Mouse (Mus musculus): ENCODE measurements around the gene Hilpda. TPM values are rescaled to one million over a fixed set of nuclear protein-coding genes. Genes with fewer than 3 reads are reported as not detected.

The Hilpda gene
- polyA plus RNA-seq, 1 experiment from 2014 or later: 23.4 TPM

- Histone ChIP-seq H3K4me2 (no peak overlapping the region), H3K9ac (ENCODE audit: low read depth, low read length) (no peak overlapping the region), H3K27ac (ENCODE audit: low read depth, low read length) (no peak overlapping the region), H3K36me3 (ENCODE audit: control insufficient read depth, insufficient read depth, low read length) (no peaks in the 10 kb centered on the region), H3K4me3 (ENCODE audit: low read depth, low read length) (no peak overlapping the region), H3K27me3 (ENCODE audit: control insufficient read depth, insufficient read depth, low read length) (no peaks in the 10 kb centered on the region), H3K9me3 (replicated peaks; ENCODE audit: control insufficient read depth, low read length) (no peaks in the 10 kb centered on the region), H3K4me1 (ENCODE audit: control insufficient read depth, insufficient read depth, low read length) (no peaks in the 10 kb centered on the region)
- ATAC-seq (replicated peaks; ENCODE audit: insufficient number of reproducible peaks, low FRiP score, low TSS enrichment): no peak
- 78% methylated on average over 16 of the region's 16 CpGs for WGBS (ENCODE audit: insufficient replicate concordance)
Measured at GRCm38 (mm10) chr6:29308846-29309605, 36.7 kb downstream of the Hilpda start.

DNA sequence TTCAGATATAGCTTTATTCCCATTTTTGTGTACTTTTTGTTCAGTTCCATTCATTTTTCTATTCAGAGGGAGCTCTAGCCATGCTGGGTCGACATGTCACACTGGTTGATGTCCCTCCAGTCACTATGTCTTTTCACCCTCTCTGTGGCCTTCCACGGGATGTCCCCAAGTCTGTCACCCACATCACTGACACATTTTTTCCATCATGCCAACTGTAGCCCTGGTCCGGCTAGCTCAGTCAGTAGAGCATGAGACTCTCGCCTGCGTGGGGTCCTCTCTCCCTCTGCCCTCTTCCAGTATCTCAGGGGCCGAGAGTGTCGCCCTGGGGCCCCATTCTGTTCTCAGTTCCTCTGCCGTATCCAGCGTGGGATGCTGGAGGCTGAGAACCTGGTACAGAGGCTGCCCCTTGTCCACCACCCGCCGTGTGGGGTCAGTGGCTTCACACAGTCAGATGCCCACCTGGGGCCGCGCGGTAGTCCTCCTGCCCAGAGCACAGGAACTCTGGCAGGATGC, 41.5 kb downstream of the Hilpda start:
- Histone ChIP-seq H3K4me2 (no peak overlapping the region), H3K36me3 (ENCODE audit: control insufficient read depth, insufficient read depth, low read length) (no peaks in the 10 kb centered on the region), H3K9ac (ENCODE audit: low read depth, low read length) (no peak overlapping the region), H3K27ac (ENCODE audit: low read depth, low read length) (no peak overlapping the region), H3K27me3 (ENCODE audit: control insufficient read depth, insufficient read depth, low read length) (no peaks in the 10 kb centered on the region), H3K4me1 (ENCODE audit: control insufficient read depth, insufficient read depth, low read length) (no peaks in the 10 kb centered on the region), H3K4me3 (ENCODE audit: low read depth, low read length) (no peak overlapping the region), H3K9me3 (replicated peaks; ENCODE audit: control insufficient read depth, low read length) (no peaks in the 10 kb centered on the region)
- WGBS (ENCODE audit: insufficient replicate concordance): 67% methylated on average over 14 of the region's 14 CpGs
- ATAC-seq (replicated peaks; ENCODE audit: insufficient number of reproducible peaks, low FRiP score, low TSS enrichment): no peak

- no peak overlapping the region for H3K27ac ChIP-seq (ENCODE audit: low read depth, low read length)
- H3K36me3 ChIP-seq (ENCODE audit: control insufficient read depth, insufficient read depth, low read length): no peaks in the 10 kb centered on the region
- H3K4me2 ChIP-seq: no peak overlapping the region
- H3K4me1 ChIP-seq (ENCODE audit: control insufficient read depth, insufficient read depth, low read length): no peaks in the 10 kb centered on the region
- no peaks in the 10 kb centered on the region for H3K27me3 ChIP-seq (ENCODE audit: control insufficient read depth, insufficient read depth, low read length)
- no peak overlapping the region for H3K4me3 ChIP-seq (ENCODE audit: low read depth, low read length)
- H3K9ac ChIP-seq (ENCODE audit: low read depth, low read length): no peak overlapping the region
- no peak for ATAC-seq (replicated peaks; ENCODE audit: insufficient number of reproducible peaks, low FRiP score, low TSS enrichment)
- no peaks in the 10 kb centered on the region for H3K9me3 ChIP-seq (replicated peaks; ENCODE audit: control insufficient read depth, low read length)
- 64% methylated on average over 2 of the region's 2 CpGs for WGBS (ENCODE audit: insufficient replicate concordance)
Measured at GRCm38 (mm10) chr6:29317286-29317685, 45.0 kb downstream of the Hilpda start.

DNA sequence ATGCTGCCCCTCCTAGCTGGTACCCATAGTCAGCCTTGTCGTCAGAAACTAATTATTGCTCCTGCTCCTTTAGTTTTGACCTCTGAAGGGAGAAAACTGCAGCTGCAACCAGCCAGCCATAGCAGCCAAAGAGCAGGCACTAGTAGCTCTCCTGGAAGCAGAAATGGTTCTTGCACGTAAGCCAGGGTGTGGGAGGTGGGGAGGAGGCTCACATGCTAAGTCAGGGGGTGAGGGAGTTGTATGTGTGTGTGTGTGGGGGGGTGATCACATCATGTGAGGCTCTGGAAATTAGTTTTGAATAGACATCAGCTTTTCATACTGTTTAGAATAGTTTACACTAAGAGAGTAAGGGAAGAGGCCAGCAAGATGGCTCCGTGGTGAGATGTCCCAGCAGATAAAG, 45.7 kb downstream of the Hilpda start:
- no peak for ATAC-seq (replicated peaks; ENCODE audit: insufficient number of reproducible peaks, low FRiP score, low TSS enrichment)
- Histone ChIP-seq H3K27ac (ENCODE audit: low read depth, low read length) (no peak overlapping the region), H3K4me3 (ENCODE audit: low read depth, low read length) (no peak overlapping the region), H3K4me1 (ENCODE audit: control insufficient read depth, insufficient read depth, low read length) (no peaks in the 10 kb centered on the region), H3K4me2 (no peak overlapping the region), H3K9me3 (replicated peaks; ENCODE audit: control insufficient read depth, low read length) (no peaks in the 10 kb centered on the region), H3K9ac (ENCODE audit: low read depth, low read length) (no peak overlapping the region), H3K36me3 (ENCODE audit: control insufficient read depth, insufficient read depth, low read length) (no peaks in the 10 kb centered on the region), H3K27me3 (ENCODE audit: control insufficient read depth, insufficient read depth, low read length) (no peaks in the 10 kb centered on the region)
- WGBS (ENCODE audit: insufficient replicate concordance): 70% methylated on average over 3 of the region's 3 CpGs

GRCm38 (mm10) chr6:29318879-29319278, 46.6 kb downstream of the Hilpda start, which contains the start of gene Fam71f1:
Fam71f1 (plus strand) TSS chr6:29319140.
- no peaks in the 10 kb centered on the region for H3K36me3 ChIP-seq (ENCODE audit: control insufficient read depth, insufficient read depth, low read length)
- no peak within 1 kb of the TSS for H3K4me2 ChIP-seq
- H3K27me3 ChIP-seq (ENCODE audit: control insufficient read depth, insufficient read depth, low read length): no peaks in the 10 kb centered on the region
- H3K4me1 ChIP-seq (ENCODE audit: control insufficient read depth, insufficient read depth, low read length): no peaks in the 10 kb centered on the region
- H3K4me3 ChIP-seq (ENCODE audit: low read depth, low read length): no peak within 1 kb of the TSS
- no peak; the same call in 1 of the 2 replicates for ATAC-seq (replicated peaks; ENCODE audit: insufficient number of reproducible peaks, low FRiP score, low TSS enrichment)
- H3K27ac ChIP-seq (ENCODE audit: low read depth, low read length): no peak within 1 kb of the TSS
- WGBS (ENCODE audit: insufficient replicate concordance): 34% methylated on average over 5 of the region's 5 CpGs
- H3K9ac ChIP-seq (ENCODE audit: low read depth, low read length): no peak within 1 kb of the TSS
- no peaks in the 10 kb centered on the region for H3K9me3 ChIP-seq (replicated peaks; ENCODE audit: control insufficient read depth, low read length)

GRCm38 (mm10) chr6:29321586-29321985, 49.3 kb downstream of the Hilpda start:
- no peaks in the 10 kb centered on the region for H3K9me3 ChIP-seq (replicated peaks; ENCODE audit: control insufficient read depth, low read length)
- no peak overlapping the region for H3K9ac ChIP-seq (ENCODE audit: low read depth, low read length)
- no peaks in the 10 kb centered on the region for H3K36me3 ChIP-seq (ENCODE audit: control insufficient read depth, insufficient read depth, low read length)
- no peak for ATAC-seq (replicated peaks; ENCODE audit: insufficient number of reproducible peaks, low FRiP score, low TSS enrichment)
- no peak overlapping the region for H3K4me2 ChIP-seq
- H3K27ac ChIP-seq (ENCODE audit: low read depth, low read length): no peak overlapping the region
- no peaks in the 10 kb centered on the region for H3K27me3 ChIP-seq (ENCODE audit: control insufficient read depth, insufficient read depth, low read length)
- H3K4me3 ChIP-seq (ENCODE audit: low read depth, low read length): no peak overlapping the region
- WGBS (ENCODE audit: insufficient replicate concordance): 80% methylated on average over 6 of the region's 6 CpGs
- H3K4me1 ChIP-seq (ENCODE audit: control insufficient read depth, insufficient read depth, low read length): no peaks in the 10 kb centered on the region

- no peaks in the 10 kb centered on the region for H3K4me1 ChIP-seq (ENCODE audit: control insufficient read depth, insufficient read depth, low read length)
- no peak overlapping the region for H3K27ac ChIP-seq (ENCODE audit: low read depth, low read length)
- no peaks in the 10 kb centered on the region for H3K27me3 ChIP-seq (ENCODE audit: control insufficient read depth, insufficient read depth, low read length)
- H3K4me3 ChIP-seq (ENCODE audit: low read depth, low read length): no peak overlapping the region
- 84% methylated on average over 7 of the region's 7 CpGs for WGBS (ENCODE audit: insufficient replicate concordance)
- H3K36me3 ChIP-seq (ENCODE audit: control insufficient read depth, insufficient read depth, low read length): no peaks in the 10 kb centered on the region
- H3K4me2 ChIP-seq: no peak overlapping the region
- H3K9me3 ChIP-seq (replicated peaks; ENCODE audit: control insufficient read depth, low read length): no peaks in the 10 kb centered on the region
- no peak for ATAC-seq (replicated peaks; ENCODE audit: insufficient number of reproducible peaks, low FRiP score, low TSS enrichment)
- no peak overlapping the region for H3K9ac ChIP-seq (ENCODE audit: low read depth, low read length)
Measured at GRCm38 (mm10) chr6:29322147-29322546, 49.9 kb downstream of the Hilpda start.

- Histone ChIP-seq H3K9ac (ENCODE audit: low read depth, low read length) (no peak overlapping the region), H3K27me3 (ENCODE audit: control insufficient read depth, insufficient read depth, low read length) (no peaks in the 10 kb centered on the region), H3K36me3 (ENCODE audit: control insufficient read depth, insufficient read depth, low read length) (no peaks in the 10 kb centered on the region), H3K4me2 (no peak overlapping the region), H3K27ac (ENCODE audit: low read depth, low read length) (no peak overlapping the region), H3K4me3 (ENCODE audit: low read depth, low read length) (no peak overlapping the region), H3K9me3 (replicated peaks; ENCODE audit: control insufficient read depth, low read length) (no peaks in the 10 kb centered on the region), H3K4me1 (ENCODE audit: control insufficient read depth, insufficient read depth, low read length) (no peaks in the 10 kb centered on the region)
- 80% methylated on average over 4 of the region's 4 CpGs for WGBS (ENCODE audit: insufficient replicate concordance)
- no peak for ATAC-seq (replicated peaks; ENCODE audit: insufficient number of reproducible peaks, low FRiP score, low TSS enrichment)
Measured at GRCm38 (mm10) chr6:29322735-29323134, 50.4 kb downstream of the Hilpda start.
